Mouse (Mus musculus) bone marrow, adult 2 months (tissue): ENCODE results near the gene Ifih1. TPM values are rescaled to one million over a fixed set of nuclear protein-coding genes. Genes with fewer than 3 reads are reported as not detected.

Experiments used
- H3K27ac ChIP-seq: fragments of 200-500 bp; 2 replicates; pipeline ENCODE4 v1.5.1; 2012; ENCODE audit warnings: low read depth, mild to moderate bottlenecking, control low read depth, inconsistent platforms, low read length; ENCODE audit not compliant: control insufficient read depth, poor library complexity, insufficient read depth
- H3K4me1 ChIP-seq: fragments of 200-500 bp; 2 replicates; pipeline ENCODE4 v1.6.1; 2011; ENCODE audit warnings: low read length; ENCODE audit not compliant: control insufficient read depth, insufficient read depth
- H3K4me3 ChIP-seq: fragments of 200-500 bp; replicated peaks from 2 replicates; pipeline ENCODE3; 2011; ENCODE audit warnings: mild to moderate bottlenecking, low read depth, low read length, control low read depth; ENCODE audit not compliant: control insufficient read depth
- CTCF ChIP-seq: fragments of 200-500 bp; IDR thresholded peaks from 2 replicates; pipeline ENCODE4 v1.5.1; 2011; ENCODE audit warnings: low read length, control low read depth; ENCODE audit not compliant: control insufficient read depth, insufficient read depth
- POLR2A ChIP-seq: fragments of 200-500 bp; IDR thresholded peaks from 2 replicates; pipeline ENCODE4 v1.6.1; 2011; ENCODE audit warnings: low read depth, mild to moderate bottlenecking, control low read depth, low read length, borderline replicate concordance; ENCODE audit not compliant: control insufficient read depth
- WGBS: fragments of 180-500 bp; shearing (Covaris S2); methylation state at CpG from one replicate; pipeline ENCODE4 v1.1.7; 2018; 5-methylcytosine and 5-hydroxymethylcytosine counted together
- polyA plus RNA-seq: library from polyadenylated mRNA; stranded (reverse); fragments of >200 nt; gene quantifications from 2 replicates; pipeline ENCODE4 v1.2.4, GENCODE M21; 2011; ENCODE audit warnings: low replicate concordance; ENCODE audit not compliant: missing spikeins, insufficient read depth, insufficient read length

Ifih1 gene
- polyA plus RNA-seq, 1 experiment, result 8.2 TPM

- no peak overlapping the region for H3K4me3 ChIP-seq
- no peak overlapping the region for H3K27ac ChIP-seq
- WGBS, result 32% methylated on average over 6 of the region's 6 CpGs
- TF ChIP-seq CTCF (no peak), POLR2A (no peak)
- H3K4me1 ChIP-seq, result no peaks in the 10 kb centered on the region
These were observed 725 bp upstream of the Ifih1 start for GRCm38 (mm10) chr2:62646671-62647289.

GRCm38 (mm10) chr2:62645475-62645874 is 580 bp downstream of the Ifih1 start:
- peak overlapping the region; percentile 92 for H3K27ac ChIP-seq
- no peaks in the 10 kb centered on the region for H3K4me1 ChIP-seq
- no peak for TF ChIP-seq CTCF
- no peak for TF ChIP-seq POLR2A
- peak overlapping the region; percentile 71 for H3K4me3 ChIP-seq
- 7% methylated on average over 12 of the region's 12 CpGs for WGBS

- TF ChIP-seq CTCF (no peak), POLR2A (no peak)
- Histone ChIP-seq H3K27ac (no peak overlapping the region), H3K4me1 (no peaks in the 10 kb centered on the region), H3K4me3 (peak overlapping the region; percentile 71)
- WGBS, result 67% methylated on average over 5 of the region's 5 CpGs
These were observed 1.2 kb downstream of the Ifih1 start for GRCm38 (mm10) chr2:62644891-62645290.

GRCm38 (mm10) chr2:62643405-62644305 is 2.4 kb downstream of the Ifih1 start:
- TF ChIP-seq POLR2A (no peak), CTCF (peak; percentile 85)
- WGBS, result 43% methylated on average over 21 of the region's 21 CpGs
- Histone ChIP-seq H3K27ac (no peak overlapping the region), H3K4me3 (peak overlapping the region; percentile 58), H3K4me1 (no peaks in the 10 kb centered on the region)

- no peak overlapping the region for H3K4me3 ChIP-seq
- TF ChIP-seq CTCF (no peak), POLR2A (no peak)
- WGBS, result 25% methylated on average over 2 of the region's 2 CpGs
These were observed 6.2 kb downstream of the Ifih1 start for GRCm38 (mm10) chr2:62639869-62640268.

GRCm38 (mm10) chr2:62630446-62630845 is 15.6 kb downstream of the Ifih1 start:
- Histone ChIP-seq H3K4me1 (no peaks in the 10 kb centered on the region), H3K4me3 (no peak overlapping the region), H3K27ac (no peak overlapping the region)
- 16% methylated on average over 6 of the region's 6 CpGs for WGBS
- TF ChIP-seq POLR2A (no peak), CTCF (no peak)

More at GRCm38 (mm10) chr2:62639869-62640268, 6.2 kb downstream of the Ifih1 start:
- H3K27ac ChIP-seq, result no peak overlapping the region
- no peaks in the 10 kb centered on the region for H3K4me1 ChIP-seq

- 96% methylated on average over 5 of the region's 5 CpGs for WGBS
- no peak overlapping the region for H3K4me3 ChIP-seq
- no peak overlapping the region for H3K27ac ChIP-seq
- H3K4me1 ChIP-seq, result no peaks in the 10 kb centered on the region; the same call in 1 of the 2 replicates
- TF ChIP-seq POLR2A (no peak), CTCF (no peak)
These were observed 17.7 kb downstream of the Ifih1 start for GRCm38 (mm10) chr2:62628356-62628755.

GRCm38 (mm10) chr2:62627728-62628127 is 18.3 kb downstream of the Ifih1 start:
- Histone ChIP-seq H3K27ac (no peak overlapping the region), H3K4me1 (no peaks in the 10 kb centered on the region; the same call in 1 of the 2 replicates), H3K4me3 (no peak overlapping the region)
- TF ChIP-seq CTCF, result no peak
- TF ChIP-seq POLR2A, result no peak
- WGBS, result 20% methylated on average over 5 of the region's 5 CpGs
